Mouse (Mus musculus): ENCODE measurements at regions not wholly inside any gene's neighbourhood (a gene's known extent, or its start where the extent isn't known, plus 50 kb on each side); places are given as distances from the start of the nearest gene placed in this dataset.
"Not testable (repeated sequence)": the region's sequence is repeated elsewhere in the genome, so short reads cannot be mapped to it uniquely, and the experiment has no call there.

DNA sequence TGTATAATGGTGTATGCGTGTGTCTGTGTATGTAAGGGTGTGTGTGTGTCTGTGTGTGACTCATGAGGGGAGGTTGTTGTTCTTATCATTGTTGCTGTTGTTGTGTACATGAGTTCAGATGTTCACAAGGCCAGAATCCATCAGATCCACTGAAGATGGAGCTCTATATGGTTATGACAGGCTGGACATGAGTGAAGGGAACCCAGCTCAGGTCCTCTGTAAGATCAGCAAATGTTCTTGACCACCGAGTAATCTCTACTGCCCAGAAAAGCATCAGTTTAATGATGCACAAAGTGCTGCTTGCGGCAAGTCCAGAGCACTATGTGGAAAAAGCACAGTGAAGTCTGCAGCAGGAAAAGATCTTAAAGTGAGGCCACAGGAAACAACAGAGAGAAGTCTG, 77.5 kb downstream of the Gm15319 start:
- TF ChIP-seq CTCF (IDR thresholded peaks at IDR 0.05; ENCODE audit: borderline replicate concordance, insufficient read depth, low read depth, low read length); POLR2A (IDR thresholded peaks at IDR 0.05; ENCODE audit: borderline replicate concordance, insufficient read depth, low read length): not testable (repeated sequence)
